Mouse (Mus musculus) ovary, postnatal 14 days (tissue): ENCODE data around the gene Pax9.

ENCODE experiments used
- DNase-seq: peaks from one replicate; pipeline ENCODE4 v3.0.0; 2022; ENCODE audit warnings: low spot score

Pax9 gene

GRCm38 (mm10) chr12:56691427-56692079 lies at the start of gene Pax9:
TSS of gene Pax9 (plus strand) at chr12:56691767.
- DNase-seq: no peak

GRCm38 (mm10) chr12:56669451-56670122 lies 22.0 kb upstream of the Pax9 start:
- DNase-seq: no peak

- no peak for DNase-seq
Observed at GRCm38 (mm10) chr12:56670795-56671194, 20.8 kb upstream of the Pax9 start.

- DNase-seq: no peak
Observed at GRCm38 (mm10) chr12:56674726-56675125, 16.8 kb upstream of the Pax9 start.

- no peak for DNase-seq
Observed at GRCm38 (mm10) chr12:56677620-56678019, 13.9 kb upstream of the Pax9 start.

- no peak for DNase-seq
Observed at GRCm38 (mm10) chr12:56681096-56681811, 10.3 kb upstream of the Pax9 start.

- no peak for DNase-seq
Observed at GRCm38 (mm10) chr12:56687640-56688481, 3.7 kb upstream of the Pax9 start.

- DNase-seq: no peak
Observed at GRCm38 (mm10) chr12:56688482-56688840, 3.1 kb upstream of the Pax9 start.

GRCm38 (mm10) chr12:56688920-56689319 lies 2.6 kb upstream of the Pax9 start:
- DNase-seq: no peak

GRCm38 (mm10) chr12:56689331-56689730 lies 2.2 kb upstream of the Pax9 start:
- no peak for DNase-seq

- no peak for DNase-seq
Observed at GRCm38 (mm10) chr12:56689736-56690135, 1.8 kb upstream of the Pax9 start.

GRCm38 (mm10) chr12:56690366-56690765 lies 1.2 kb upstream of the Pax9 start:
- no peak for DNase-seq

- DNase-seq: no peak
Observed at GRCm38 (mm10) chr12:56691001-56691400, 566 bp upstream of the Pax9 start.

GRCm38 (mm10) chr12:56692536-56692935 lies 969 bp downstream of the Pax9 start:
- no peak for DNase-seq

- DNase-seq: no peak
Observed at GRCm38 (mm10) chr12:56693411-56694098, 2.0 kb downstream of the Pax9 start.

GRCm38 (mm10) chr12:56694361-56694760 lies 2.8 kb downstream of the Pax9 start:
- no peak for DNase-seq

GRCm38 (mm10) chr12:56694936-56695335 lies 3.4 kb downstream of the Pax9 start:
- DNase-seq: no peak

GRCm38 (mm10) chr12:56695358-56696173 lies 4.0 kb downstream of the Pax9 start:
- peak; percentile 57 for DNase-seq

GRCm38 (mm10) chr12:56696174-56697010 lies 4.8 kb downstream of the Pax9 start:
- DNase-seq: no peak
